Mouse (Mus musculus) forebrain, embryonic 12.5 days (tissue): ENCODE data around the gene Grtp1. TPM values are rescaled to one million over a fixed set of nuclear protein-coding genes. Genes with fewer than 3 reads are reported as not detected.

Source experiments
- ATAC-seq: fragments of 200-750 bp; cut with Nextera tagmentation; 2 replicates; pipeline ENCODE4 v1.8.0; 2017; ENCODE audit warnings: moderate TSS enrichment; ENCODE audit not compliant: low FRiP score
- H3K27ac ChIP-seq: fragments of 300-500 bp; sonication (generic); 2 replicates; pipeline ENCODE4 v1.5.1; 2016; ENCODE audit warnings: mild to moderate bottlenecking
- H3K27me3 ChIP-seq: fragments of 300-500 bp; sonication (generic); 2 replicates; pipeline ENCODE4 v1.6.1; 2016; ENCODE audit warnings: mild to moderate bottlenecking
- H3K36me3 ChIP-seq: fragments of 300-500 bp; sonication (generic); replicated peaks from 2 replicates; pipeline ENCODE4 v1.6.1; 2016; ENCODE audit warnings: mild to moderate bottlenecking
- H3K4me1 ChIP-seq: fragments of 300-500 bp; sonication (generic); 2 replicates; pipeline ENCODE4 v1.6.1; 2016
- H3K4me2 ChIP-seq: fragments of 300-500 bp; sonication (generic); 2 replicates; pipeline ENCODE4 v1.6.1; 2016; ENCODE audit warnings: mild to moderate bottlenecking, moderate library complexity
- H3K4me3 ChIP-seq: fragments of 300-500 bp; sonication (generic); replicated peaks from 2 replicates; pipeline ENCODE4 v1.5.1; 2016; ENCODE audit warnings: mild to moderate bottlenecking
- H3K9ac ChIP-seq: fragments of 300-500 bp; sonication (generic); 2 replicates; pipeline ENCODE4 v1.6.1; 2016; ENCODE audit warnings: mild to moderate bottlenecking
- H3K9me3 ChIP-seq: fragments of 300-500 bp; sonication (generic); 2 replicates; pipeline ENCODE4 v1.6.1; 2016
- WGBS: fragments of 180-500 bp; shearing (Covaris S2); methylation state at CpG from one replicate; pipeline ENCODE4 v1.1.7; 2016; 5-methylcytosine and 5-hydroxymethylcytosine counted together
- polyA plus RNA-seq: library from polyadenylated mRNA; unstranded; fragments of >200 nt; fragmentation: Nextera tagmentation; extraction: Ambion mirVana; gene quantifications from 2 replicates; pipeline ENCODE4 v1.2.1, GENCODE M21; 2016

Gene Grtp1
- polyA plus RNA-seq, 1 experiment from 2014 or later: 19.3 TPM

- Histone ChIP-seq H3K4me2 (no peak overlapping the region), H3K27me3 (peaks cover 42% of the 10 kb centered on the region), H3K27ac (no peak overlapping the region), H3K4me1 (peaks cover 13% of the 10 kb centered on the region), H3K36me3 (no peaks in the 10 kb centered on the region), H3K9ac (no peak overlapping the region), H3K4me3 (no peak overlapping the region), H3K9me3 (no peaks in the 10 kb centered on the region)
- WGBS: 32% methylated on average over 3 of the region's 3 CpGs
- ATAC-seq: no peak
Observed at GRCm38 (mm10) chr8:13202041-13202440, 1.6 kb upstream of the Grtp1 start.

- 2% methylated on average over 18 of the region's 18 CpGs for WGBS
- Histone ChIP-seq H3K27me3 (peaks cover 42% of the 10 kb centered on the region), H3K9me3 (no peaks in the 10 kb centered on the region), H3K4me2 (peak overlapping the region; percentile 80), H3K4me1 (peaks cover 13% of the 10 kb centered on the region), H3K4me3 (peak overlapping the region; percentile 84), H3K9ac (peak overlapping the region; percentile 25; the same call in 1 of the 2 replicates), H3K27ac (no peak overlapping the region), H3K36me3 (no peaks in the 10 kb centered on the region)
- ATAC-seq: 0 out of 2 replicates have a peak, but pooled peaks have one; percentile 21
Observed at GRCm38 (mm10) chr8:13201013-13201334, 554 bp upstream of the Grtp1 start.

- H3K27me3 ChIP-seq: peaks cover 42% of the 10 kb centered on the region
- H3K4me1 ChIP-seq: peaks cover 19% of the 10 kb centered on the region
- H3K9me3 ChIP-seq: no peaks in the 10 kb centered on the region
- ATAC-seq: no peak
- no peak overlapping the region for H3K27ac ChIP-seq
- peak overlapping the region; percentile 84 for H3K4me3 ChIP-seq
- H3K4me2 ChIP-seq: peak overlapping the region; percentile 80
- 24% methylated on average over 14 of the region's 14 CpGs for WGBS
- H3K9ac ChIP-seq: peak overlapping the region; percentile 87; the same call in 1 of the 2 replicates
- no peaks in the 10 kb centered on the region for H3K36me3 ChIP-seq
Observed at GRCm38 (mm10) chr8:13199385-13200061, 897 bp downstream of the Grtp1 start.

- 83% methylated on average over 5 of the region's 5 CpGs for WGBS
- H3K36me3 ChIP-seq: no peaks in the 10 kb centered on the region
Observed at GRCm38 (mm10) chr8:13197493-13197892, 2.9 kb downstream of the Grtp1 start.

GRCm38 (mm10) chr8:13194818-13195217 lies 5.6 kb downstream of the Grtp1 start:
- 13% methylated on average over 10 of the region's 10 CpGs for WGBS
- Histone ChIP-seq H3K4me1 (peaks cover 11% of the 10 kb centered on the region), H3K9me3 (no peaks in the 10 kb centered on the region), H3K4me3 (no peak overlapping the region), H3K4me2 (0 out of 2 replicates have a peak overlapping the region, but pooled peaks have one; percentile 1), H3K27me3 (peaks cover 6% of the 10 kb centered on the region), H3K27ac (peak overlapping the region; percentile 68), H3K9ac (no peak overlapping the region), H3K36me3 (0 out of 2 replicates have a peak, but pooled peaks cover under 1% of the 10 kb centered on the region)
- peak; percentile 55; the same call in 1 of the 2 replicates for ATAC-seq

More at GRCm38 (mm10) chr8:13197493-13197892, 2.9 kb downstream of the Grtp1 start:
- Histone ChIP-seq H3K4me2 (no peak overlapping the region), H3K4me1 (peaks cover 19% of the 10 kb centered on the region), H3K9ac (no peak overlapping the region), H3K27ac (no peak overlapping the region), H3K27me3 (peaks cover 30% of the 10 kb centered on the region), H3K4me3 (no peak overlapping the region), H3K9me3 (no peaks in the 10 kb centered on the region)
- ATAC-seq: no peak

GRCm38 (mm10) chr8:13190235-13190634 lies 10.2 kb downstream of the Grtp1 start:
- Histone ChIP-seq H3K4me1 (peaks cover 6% of the 10 kb centered on the region; the same call in 1 of the 2 replicates), H3K4me3 (no peak overlapping the region), H3K27me3 (no peaks in the 10 kb centered on the region), H3K27ac (no peak overlapping the region), H3K9me3 (no peaks in the 10 kb centered on the region), H3K9ac (no peak overlapping the region), H3K4me2 (no peak overlapping the region), H3K36me3 (peaks cover 29% of the 10 kb centered on the region; the same call in 1 of the 2 replicates)
- no peak for ATAC-seq
- WGBS: 90% methylated on average over 8 of the region's 8 CpGs

GRCm38 (mm10) chr8:13188857-13189256 lies 11.6 kb downstream of the Grtp1 start:
- Histone ChIP-seq H3K27ac (no peak overlapping the region), H3K4me2 (no peak overlapping the region), H3K36me3 (peaks cover 34% of the 10 kb centered on the region; the same call in 1 of the 2 replicates), H3K9ac (no peak overlapping the region), H3K9me3 (no peaks in the 10 kb centered on the region), H3K27me3 (no peaks in the 10 kb centered on the region), H3K4me1 (no peaks in the 10 kb centered on the region), H3K4me3 (no peak overlapping the region)
- WGBS: 83% methylated on average over 1 of the region's 1 CpGs
- ATAC-seq: no peak

- H3K4me1 ChIP-seq: no peaks in the 10 kb centered on the region
- peaks cover 35% of the 10 kb centered on the region; the same call in 1 of the 2 replicates for H3K36me3 ChIP-seq
- 84% methylated on average over 13 of the region's 13 CpGs for WGBS
- no peaks in the 10 kb centered on the region for H3K27me3 ChIP-seq
- no peak overlapping the region for H3K4me3 ChIP-seq
- no peaks in the 10 kb centered on the region for H3K9me3 ChIP-seq
- H3K9ac ChIP-seq: no peak overlapping the region
- H3K27ac ChIP-seq: no peak overlapping the region
- no peak for ATAC-seq
- no peak overlapping the region for H3K4me2 ChIP-seq
Observed at GRCm38 (mm10) chr8:13188052-13188555, 12.3 kb downstream of the Grtp1 start.

GRCm38 (mm10) chr8:13187638-13188037 lies 12.8 kb downstream of the Grtp1 start:
- Histone ChIP-seq H3K9me3 (no peaks in the 10 kb centered on the region), H3K4me2 (no peak overlapping the region), H3K4me3 (no peak overlapping the region), H3K9ac (no peak overlapping the region), H3K4me1 (no peaks in the 10 kb centered on the region), H3K27me3 (no peaks in the 10 kb centered on the region), H3K27ac (no peak overlapping the region), H3K36me3 (peaks cover 40% of the 10 kb centered on the region)
- no peak for ATAC-seq
- 66% methylated on average over 7 of the region's 7 CpGs for WGBS

- peaks cover 40% of the 10 kb centered on the region for H3K36me3 ChIP-seq
- no peak for ATAC-seq
- no peaks in the 10 kb centered on the region for H3K27me3 ChIP-seq
- 85% methylated on average over 9 of the region's 9 CpGs for WGBS
- H3K9ac ChIP-seq: no peak overlapping the region
- no peak overlapping the region for H3K4me2 ChIP-seq
- no peaks in the 10 kb centered on the region for H3K4me1 ChIP-seq
- no peak overlapping the region for H3K27ac ChIP-seq
- no peaks in the 10 kb centered on the region for H3K9me3 ChIP-seq
- no peak overlapping the region for H3K4me3 ChIP-seq
Observed at GRCm38 (mm10) chr8:13187229-13187628, 13.2 kb downstream of the Grtp1 start.

GRCm38 (mm10) chr8:13186819-13187218 lies 13.6 kb downstream of the Grtp1 start:
- Histone ChIP-seq H3K4me2 (no peak overlapping the region), H3K4me1 (no peaks in the 10 kb centered on the region), H3K36me3 (peaks cover 40% of the 10 kb centered on the region), H3K9me3 (no peaks in the 10 kb centered on the region), H3K27ac (no peak overlapping the region), H3K27me3 (no peaks in the 10 kb centered on the region), H3K9ac (no peak overlapping the region), H3K4me3 (no peak overlapping the region)
- ATAC-seq: no peak
- WGBS: 88% methylated on average over 8 of the region's 8 CpGs

- no peak for ATAC-seq
- 48% methylated on average over 2 of the region's 2 CpGs for WGBS
- no peak overlapping the region for H3K9ac ChIP-seq
- no peaks in the 10 kb centered on the region for H3K4me1 ChIP-seq
- H3K36me3 ChIP-seq: peaks cover 46% of the 10 kb centered on the region
- no peak overlapping the region for H3K4me2 ChIP-seq
- H3K9me3 ChIP-seq: no peaks in the 10 kb centered on the region
- H3K27me3 ChIP-seq: no peaks in the 10 kb centered on the region
- H3K27ac ChIP-seq: no peak overlapping the region
- no peak overlapping the region for H3K4me3 ChIP-seq
Observed at GRCm38 (mm10) chr8:13181691-13181976, 18.8 kb downstream of the Grtp1 start.
